In the genomic region with DNA sequence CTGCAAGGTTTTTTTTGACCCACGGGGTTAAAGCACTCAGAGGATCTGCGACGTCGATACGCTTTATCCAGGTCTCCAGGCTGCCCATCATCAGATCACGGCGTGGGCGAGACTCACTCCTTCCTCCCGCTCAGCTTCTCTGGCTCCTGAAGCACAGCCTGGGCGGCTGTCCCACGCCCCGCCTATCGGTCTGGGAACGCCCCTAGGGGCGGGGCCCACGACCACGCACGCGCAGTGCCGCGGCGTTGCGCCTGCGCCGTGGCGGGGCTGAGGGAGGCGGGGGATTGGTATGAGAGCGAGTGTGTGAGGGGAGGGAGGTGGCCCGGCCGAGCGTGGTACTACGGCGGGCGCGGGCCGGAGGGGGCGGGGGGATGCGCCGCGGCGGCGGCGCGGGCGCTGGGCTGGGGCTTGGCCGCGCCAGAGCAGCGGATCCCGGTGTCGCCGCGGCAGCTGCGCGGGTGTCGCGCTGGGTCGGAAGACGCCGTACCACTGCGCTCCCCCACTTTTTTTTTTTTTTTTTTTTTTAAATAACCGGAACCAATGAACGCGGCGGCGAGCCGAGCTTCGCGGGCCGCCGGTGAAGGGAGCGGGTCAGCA, we compare ENCODE assay signal across 8 mouse cellular contexts. TPM values are rescaled to one million over a fixed set of nuclear protein-coding genes. Genes with fewer than 3 reads are reported as not detected.
A peak's percentile ranks its signal among the peaks of the same experiment; 100 is the strongest.
DNase-seq lines count a peak whose midpoint lies in the region; ATAC-seq and TF ChIP-seq lines count a peak whose summit lies in the region.

A gene (plus strand): TSS at position 354 of the 597 bp plus-strand sequence.

- peaks cover 4% of the 10 kb centered on the region; the same call in 1 of the 2 replicates for H3K27me3 ChIP-seq in G1E (ENCODE audit: insufficient read depth, low read length)
- no peaks in the 10 kb centered on the region for H3K27me3 ChIP-seq in forebrain, postnatal 0 days (ENCODE audit: insufficient read depth, low read length)
- H3K27me3 ChIP-seq in lung, embryonic 15.5 days: no peaks in the 10 kb centered on the region

- no peak for TF ChIP-seq CTCF in G1E (IDR thresholded peaks at IDR 0.05; ENCODE audit: low read depth, low read length)
- peak; percentile 40 for TF ChIP-seq CTCF in forebrain, postnatal 0 days (IDR thresholded peaks at IDR 0.05; ENCODE audit: low read depth)

- H3K9me3 ChIP-seq in G1E (replicated peaks): no peaks in the 10 kb centered on the region
- no peaks in the 10 kb centered on the region for H3K9me3 ChIP-seq in forebrain, postnatal 0 days (ENCODE audit: low read length)
- no peaks in the 10 kb centered on the region for H3K9me3 ChIP-seq in lung, embryonic 15.5 days

- H3K36me3 ChIP-seq in G1E (replicated peaks): peaks cover 2% of the 10 kb centered on the region
- H3K36me3 ChIP-seq in forebrain, postnatal 0 days (ENCODE audit: insufficient read depth): no peaks in the 10 kb centered on the region
- H3K36me3 ChIP-seq in lung, embryonic 15.5 days: no peaks in the 10 kb centered on the region

- peak within 1 kb of the TSS; percentile 69 for H3K9ac ChIP-seq in forebrain, postnatal 0 days
- peak within 1 kb of the TSS; percentile 93 for H3K9ac ChIP-seq in lung, embryonic 15.5 days

- peak within 1 kb of the TSS; percentile 92 for H3K4me3 ChIP-seq in G1E (ENCODE audit: low read depth, low read length)
- H3K4me3 ChIP-seq in forebrain, postnatal 0 days (ENCODE audit: low read depth, low read length): peak within 1 kb of the TSS; percentile 73
- H3K4me3 ChIP-seq in lung, embryonic 15.5 days: peak within 1 kb of the TSS; percentile 99

- peaks cover 48% of the 10 kb centered on the region for H3K4me1 ChIP-seq in G1E (ENCODE audit: insufficient read depth, low read depth, low read length)
- peaks cover 8% of the 10 kb centered on the region; the same call in 1 of the 2 replicates for H3K4me1 ChIP-seq in forebrain, postnatal 0 days (ENCODE audit: insufficient read depth)
- H3K4me1 ChIP-seq in lung, embryonic 15.5 days: peaks cover 34% of the 10 kb centered on the region

- DNase-seq in G1E (ENCODE audit: low spot score): peak; percentile 89
- peak; percentile 94 to 98 for DNase-seq in cerebellum, adult 18-20 months
- DNase-seq in forebrain, postnatal 0 days: peak; percentile 99
- DNase-seq in heart, postnatal 4 days: peak; percentile 97
- peak; percentile 90 to 92 for DNase-seq in layer of hippocampus, adult 8-10 months (ENCODE audit: low spot score in 2 of 2)
- DNase-seq in ovary, adult 18-20 months (ENCODE audit: low spot score): peak; percentile 93
- peak; percentile 95 for DNase-seq in thymus, postnatal 0 days (ENCODE audit: low spot score)

- H3K4me2 ChIP-seq in forebrain, postnatal 0 days (ENCODE audit: low read depth): peak within 1 kb of the TSS; percentile 66
- H3K4me2 ChIP-seq in lung, embryonic 15.5 days: peak within 1 kb of the TSS; percentile 72

- ATAC-seq in G1E (ENCODE audit: extremely low read depth, insufficient number of reproducible peaks, low FRiP score, poor library complexity, severe bottlenecking): peak; percentile 80
- ATAC-seq in forebrain, postnatal 0 days: peak; percentile 95
- peak; percentile 97 for ATAC-seq in lung, embryonic 15.5 days (ENCODE audit: borderline replicate concordance, extremely low read depth, low FRiP score, low TSS enrichment)

- WGBS in forebrain, postnatal 0 days: 2% methylated on average over 56 of the region's 71 CpGs
- WGBS in lung, embryonic 15.5 days: under 1% methylated on average over 22 of the region's 71 CpGs

- H3K27ac ChIP-seq in forebrain, postnatal 0 days (ENCODE audit: low read depth, low read length): peak within 1 kb of the TSS; percentile 81
- peak within 1 kb of the TSS; percentile 96 for H3K27ac ChIP-seq in lung, embryonic 15.5 days

RNA-seq across cellular contexts. Expression of the gene that starts here (rescaled TPM):
- total RNA-seq in G1E (2014; fragmentation: Nextera tagmentation) (12.0 and 16.0 TPM in 2 replicates), G1E (2017) (22.9 and 24.7 TPM in 2 replicates)
- 6.1 and 11.2 TPM in 2 replicates for polyA plus RNA-seq in G1E (2012)
- total RNA-seq in forebrain, postnatal 0 days (2014; rRNA removed): 23.2 and 27.1 TPM in 2 replicates
- 30.3 and 34.2 TPM in 2 replicates for polyA plus RNA-seq in forebrain, postnatal 0 days (2015; fragmentation: Nextera tagmentation; extraction: Ambion mirVana)
- 10 to 100 TPM; 27.6 to 27.9 TPM for total RNA-seq in heart, postnatal 4 days (2021)
- 100 to 1,000 TPM; 129 to 184 (median 146) TPM for total RNA-seq in layer of hippocampus, adult 8-10 months (2022)
- polyA plus RNA-seq in lung, embryonic 15.5 days (2015; fragmentation: Nextera tagmentation; extraction: Ambion mirVana): 19.6 and 25.2 TPM in 2 replicates
- 21.1 and 28.8 TPM in 2 replicates for polyA plus RNA-seq in thymus, postnatal 0 days (2015; fragmentation: Nextera tagmentation; extraction: Ambion mirVana)

Comparison
In these comparisons a context has a peak if more than half of its experiments do, and no peak if none do; other contexts are left out.
1. Peak in every context shown above with its lines: DNase-seq, ATAC-seq, H3K4me3 ChIP-seq and H3K27ac ChIP-seq.